Mouse (Mus musculus) hindbrain, embryonic 12.5 days (tissue): ENCODE data around the gene Rbm20. TPM values are rescaled to one million over a fixed set of nuclear protein-coding genes. Genes with fewer than 3 reads are reported as not detected.

Source experiments
- ATAC-seq: fragments of 200-750 bp; cut with Nextera tagmentation; 2 replicates; pipeline ENCODE4 v1.8.0; 2017; ENCODE audit warnings: moderate TSS enrichment; ENCODE audit not compliant: low FRiP score
- H3K27ac ChIP-seq: fragments of 300-500 bp; sonication (generic); 2 replicates; pipeline ENCODE4 v1.5.1; 2016; ENCODE audit warnings: mild to moderate bottlenecking
- H3K27me3 ChIP-seq: fragments of 300-500 bp; sonication (generic); 2 replicates; pipeline ENCODE4 v1.6.1; 2016; ENCODE audit warnings: mild to moderate bottlenecking
- H3K36me3 ChIP-seq: fragments of 300-500 bp; sonication (generic); 2 replicates; pipeline ENCODE4 v1.6.1; 2016; ENCODE audit warnings: mild to moderate bottlenecking
- H3K4me1 ChIP-seq: fragments of 300-500 bp; sonication (generic); 2 replicates; pipeline ENCODE4 v1.6.1; 2016
- H3K4me2 ChIP-seq: fragments of 300-500 bp; sonication (generic); replicated peaks from 2 replicates; pipeline ENCODE4 v1.6.1; 2016; ENCODE audit warnings: mild to moderate bottlenecking
- H3K4me3 ChIP-seq: fragments of 300-500 bp; sonication (generic); 2 replicates; pipeline ENCODE4 v1.5.1; 2016; ENCODE audit warnings: mild to moderate bottlenecking
- H3K9ac ChIP-seq: fragments of 300-500 bp; sonication (generic); 2 replicates; pipeline ENCODE4 v1.6.1; 2016; ENCODE audit warnings: mild to moderate bottlenecking, moderate library complexity
- H3K9me3 ChIP-seq: fragments of 300-500 bp; sonication (generic); replicated peaks from 2 replicates; pipeline ENCODE4 v1.6.1; 2016; ENCODE audit warnings: mild to moderate bottlenecking
- WGBS: fragments of 180-500 bp; shearing (Covaris S2); methylation state at CpG from one replicate; pipeline ENCODE4 v1.1.7; 2016; 5-methylcytosine and 5-hydroxymethylcytosine counted together
- polyA plus RNA-seq: library from polyadenylated mRNA; unstranded; fragments of >200 nt; fragmentation: Nextera tagmentation; extraction: Ambion mirVana; gene quantifications from 2 replicates; pipeline ENCODE4 v1.2.1, GENCODE M21; 2016

Gene Rbm20
- polyA plus RNA-seq: 1.5 and 1.9 TPM in 2 replicates

GRCm38 (mm10) chr19:53676718-53677634 lies at the start of gene Rbm20:
Gene Rbm20, plus strand, starts transcription at chr19:53677306.
- no peaks in the 10 kb centered on the region for H3K9me3 ChIP-seq
- H3K9ac ChIP-seq: peak within 1 kb of the TSS; percentile 71
- H3K36me3 ChIP-seq: no peaks in the 10 kb centered on the region
- peaks cover 18% of the 10 kb centered on the region for H3K4me1 ChIP-seq
- peak within 1 kb of the TSS; percentile 64 for H3K4me3 ChIP-seq
- ATAC-seq: peak; percentile 85
- H3K4me2 ChIP-seq: peak within 1 kb of the TSS; percentile 100
- under 1% methylated on average over 71 of the region's 82 CpGs for WGBS
- H3K27ac ChIP-seq: no peak within 1 kb of the TSS
- peaks cover 55% of the 10 kb centered on the region for H3K27me3 ChIP-seq

GRCm38 (mm10) chr19:53638041-53638440 lies 39.1 kb upstream of the Rbm20 start:
- H3K4me3 ChIP-seq: no peak overlapping the region
- 91% methylated on average over 2 of the region's 2 CpGs for WGBS
- no peaks in the 10 kb centered on the region for H3K4me1 ChIP-seq
- peaks cover 78% of the 10 kb centered on the region for H3K36me3 ChIP-seq
- ATAC-seq: no peak
- no peak overlapping the region for H3K9ac ChIP-seq
- H3K4me2 ChIP-seq: no peak overlapping the region
- no peaks in the 10 kb centered on the region for H3K9me3 ChIP-seq
- H3K27ac ChIP-seq: no peak overlapping the region
- no peaks in the 10 kb centered on the region for H3K27me3 ChIP-seq

- Histone ChIP-seq H3K4me2 (no peak overlapping the region), H3K4me1 (no peaks in the 10 kb centered on the region), H3K9ac (no peak overlapping the region), H3K36me3 (peaks cover 79% of the 10 kb centered on the region), H3K4me3 (no peak overlapping the region), H3K27me3 (no peaks in the 10 kb centered on the region), H3K9me3 (no peaks in the 10 kb centered on the region), H3K27ac (no peak overlapping the region)
- 92% methylated on average over 8 of the region's 8 CpGs for WGBS
- no peak for ATAC-seq
Measured at GRCm38 (mm10) chr19:53638727-53639126, 38.4 kb upstream of the Rbm20 start.

- no peak overlapping the region for H3K4me3 ChIP-seq
- no peaks in the 10 kb centered on the region for H3K27me3 ChIP-seq
- no peak for ATAC-seq
- 92% methylated on average over 9 of the region's 9 CpGs for WGBS
- peaks cover 67% of the 10 kb centered on the region for H3K36me3 ChIP-seq
- no peak overlapping the region for H3K9ac ChIP-seq
- peaks cover 4% of the 10 kb centered on the region; the same call in 1 of the 2 replicates for H3K4me1 ChIP-seq
- no peaks in the 10 kb centered on the region for H3K9me3 ChIP-seq
- no peak overlapping the region for H3K27ac ChIP-seq
- H3K4me2 ChIP-seq: no peak overlapping the region
Measured at GRCm38 (mm10) chr19:53644020-53644595, 33.0 kb upstream of the Rbm20 start.

GRCm38 (mm10) chr19:53647301-53647700 lies 29.8 kb upstream of the Rbm20 start:
- Histone ChIP-seq H3K4me1 (peaks cover 13% of the 10 kb centered on the region), H3K36me3 (peaks cover 39% of the 10 kb centered on the region), H3K27me3 (no peaks in the 10 kb centered on the region), H3K9me3 (no peaks in the 10 kb centered on the region), H3K4me2 (no peak overlapping the region), H3K9ac (no peak overlapping the region), H3K27ac (no peak overlapping the region), H3K4me3 (no peak overlapping the region)
- WGBS: 87% methylated on average over 9 of the region's 9 CpGs
- no peak for ATAC-seq

GRCm38 (mm10) chr19:53648056-53648455 lies 29.1 kb upstream of the Rbm20 start:
- Histone ChIP-seq H3K4me2 (no peak overlapping the region), H3K36me3 (peaks cover 36% of the 10 kb centered on the region), H3K4me1 (peaks cover 18% of the 10 kb centered on the region), H3K4me3 (no peak overlapping the region), H3K9me3 (no peaks in the 10 kb centered on the region), H3K27me3 (no peaks in the 10 kb centered on the region), H3K9ac (no peak overlapping the region), H3K27ac (no peak overlapping the region)
- 0 out of 2 replicates have a peak, but pooled peaks have one; percentile 12 for ATAC-seq
- 51% methylated on average over 5 of the region's 5 CpGs for WGBS

GRCm38 (mm10) chr19:53648802-53649236 lies 28.3 kb upstream of the Rbm20 start:
- H3K27me3 ChIP-seq: no peaks in the 10 kb centered on the region
- ATAC-seq: peak; percentile 57
- H3K4me2 ChIP-seq: no peak overlapping the region
- H3K27ac ChIP-seq: no peak overlapping the region
- no peak overlapping the region for H3K4me3 ChIP-seq
- no peaks in the 10 kb centered on the region for H3K9me3 ChIP-seq
- H3K4me1 ChIP-seq: peaks cover 22% of the 10 kb centered on the region
- 0 out of 2 replicates have a peak overlapping the region, but pooled peaks have one; percentile 27 for H3K9ac ChIP-seq
- 40% methylated on average over 10 of the region's 10 CpGs for WGBS
- peaks cover 29% of the 10 kb centered on the region for H3K36me3 ChIP-seq

- WGBS: 85% methylated on average over 6 of the region's 6 CpGs
- no peak for ATAC-seq
- Histone ChIP-seq H3K9ac (no peak overlapping the region), H3K4me2 (no peak overlapping the region), H3K27me3 (no peaks in the 10 kb centered on the region), H3K4me3 (no peak overlapping the region), H3K9me3 (no peaks in the 10 kb centered on the region), H3K36me3 (peaks cover 25% of the 10 kb centered on the region), H3K4me1 (peaks cover 27% of the 10 kb centered on the region), H3K27ac (no peak overlapping the region)
Measured at GRCm38 (mm10) chr19:53649361-53649760, 27.7 kb upstream of the Rbm20 start.

GRCm38 (mm10) chr19:53649802-53650201 lies 27.3 kb upstream of the Rbm20 start:
- no peak overlapping the region for H3K4me2 ChIP-seq
- H3K4me1 ChIP-seq: peaks cover 28% of the 10 kb centered on the region
- WGBS: 56% methylated on average over 5 of the region's 5 CpGs
- peaks cover 22% of the 10 kb centered on the region for H3K36me3 ChIP-seq
- H3K4me3 ChIP-seq: no peak overlapping the region
- H3K27ac ChIP-seq: no peak overlapping the region
- no peaks in the 10 kb centered on the region for H3K9me3 ChIP-seq
- no peak for ATAC-seq
- no peaks in the 10 kb centered on the region for H3K27me3 ChIP-seq
- no peak overlapping the region for H3K9ac ChIP-seq

- Histone ChIP-seq H3K27ac (no peak overlapping the region), H3K36me3 (peaks cover 13% of the 10 kb centered on the region), H3K4me2 (no peak overlapping the region), H3K4me1 (peaks cover 28% of the 10 kb centered on the region), H3K9ac (no peak overlapping the region), H3K27me3 (no peaks in the 10 kb centered on the region), H3K4me3 (no peak overlapping the region), H3K9me3 (no peaks in the 10 kb centered on the region)
- 88% methylated on average over 7 of the region's 7 CpGs for WGBS
- no peak for ATAC-seq
Measured at GRCm38 (mm10) chr19:53650921-53651320, 26.2 kb upstream of the Rbm20 start.

GRCm38 (mm10) chr19:53652267-53652666 lies 24.8 kb upstream of the Rbm20 start:
- WGBS: 56% methylated on average over 9 of the region's 9 CpGs
- H3K9me3 ChIP-seq: no peaks in the 10 kb centered on the region
- H3K4me3 ChIP-seq: no peak overlapping the region
- 0 out of 2 replicates have a peak, but pooled peaks have one; percentile 30 for ATAC-seq
- H3K4me1 ChIP-seq: peaks cover 28% of the 10 kb centered on the region
- no peak overlapping the region for H3K27ac ChIP-seq
- H3K27me3 ChIP-seq: no peaks in the 10 kb centered on the region
- no peak overlapping the region for H3K4me2 ChIP-seq
- H3K9ac ChIP-seq: no peak overlapping the region
- peaks cover under 1% of the 10 kb centered on the region; the same call in 1 of the 2 replicates for H3K36me3 ChIP-seq

- 74% methylated on average over 20 of the region's 20 CpGs for WGBS
- no peaks in the 10 kb centered on the region for H3K9me3 ChIP-seq
- no peaks in the 10 kb centered on the region for H3K36me3 ChIP-seq
- peaks cover 28% of the 10 kb centered on the region for H3K4me1 ChIP-seq
- H3K9ac ChIP-seq: no peak overlapping the region
- no peak overlapping the region for H3K27ac ChIP-seq
- H3K4me3 ChIP-seq: no peak overlapping the region
- H3K27me3 ChIP-seq: no peaks in the 10 kb centered on the region
- ATAC-seq: peak; percentile 26; the same call in 1 of the 2 replicates
- H3K4me2 ChIP-seq: no peak overlapping the region
Measured at GRCm38 (mm10) chr19:53653624-53654467, 23.3 kb upstream of the Rbm20 start.
